Mouse (Mus musculus) frontal cortex, postnatal 10 days (tissue): ENCODE data around the gene Agpat1.
A peak's percentile ranks its signal among the peaks of the same experiment; 100 is the strongest.

Experiments
- DNase-seq, 2 experiments: peaks; one replicate each; pipeline ENCODE4 v3.0.0; 2022; ENCODE audit warnings: low spot score in 2 of 2, mixed read lengths in 1 of 2

Agpat1 gene

GRCm38 (mm10) chr17:34630761-34631301 is 26.8 kb downstream of the Agpat1 start:
- DNase-seq: peak in 1 of 2 experiments; percentile 41

DNA sequence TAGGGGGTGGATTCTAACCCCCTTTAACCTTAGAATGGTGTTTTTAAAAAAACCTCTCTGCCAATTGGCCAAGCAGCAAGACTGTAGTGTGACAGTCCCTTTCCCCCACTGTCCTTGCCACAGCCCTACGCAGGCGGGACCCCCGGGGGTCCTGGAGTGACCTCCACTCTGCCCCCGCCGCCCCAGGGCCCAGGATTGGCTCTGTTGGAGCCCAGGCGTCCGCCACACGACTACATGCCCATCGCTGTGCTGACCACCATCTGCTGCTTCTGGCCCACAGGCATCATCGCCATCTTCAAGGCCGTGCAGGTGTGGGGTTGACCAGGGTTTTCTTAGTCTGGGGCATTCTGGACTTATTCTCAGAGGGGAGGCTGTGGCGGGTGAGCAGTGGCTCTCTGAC is 27.6 kb downstream of the Agpat1 start:
- DNase-seq: peak in 1 of 2 experiments; percentile 30

DNA sequence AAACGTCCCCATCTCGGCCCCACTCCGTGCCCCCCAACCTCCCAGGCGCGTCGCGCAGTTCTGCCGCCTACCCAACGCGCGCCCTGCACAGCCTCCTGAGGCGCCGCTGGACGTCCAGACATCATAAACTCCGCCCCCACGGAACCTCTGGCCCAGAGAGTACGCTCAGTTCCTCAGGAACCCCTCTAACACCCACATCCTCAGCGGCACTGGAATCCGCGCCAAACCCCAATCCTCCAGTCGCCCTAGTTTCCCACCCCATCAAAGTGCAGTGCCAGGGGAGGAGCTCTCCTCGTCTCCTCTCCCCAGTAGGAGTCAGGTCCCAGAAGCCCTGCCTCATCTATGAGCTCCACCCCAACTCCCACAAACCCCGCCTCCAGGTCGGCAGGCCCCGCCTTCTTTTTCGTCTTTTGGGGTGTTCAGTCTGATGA is 28.2 kb downstream of the Agpat1 start:
- DNase-seq: peak; percentile 79 to 85

DNA sequence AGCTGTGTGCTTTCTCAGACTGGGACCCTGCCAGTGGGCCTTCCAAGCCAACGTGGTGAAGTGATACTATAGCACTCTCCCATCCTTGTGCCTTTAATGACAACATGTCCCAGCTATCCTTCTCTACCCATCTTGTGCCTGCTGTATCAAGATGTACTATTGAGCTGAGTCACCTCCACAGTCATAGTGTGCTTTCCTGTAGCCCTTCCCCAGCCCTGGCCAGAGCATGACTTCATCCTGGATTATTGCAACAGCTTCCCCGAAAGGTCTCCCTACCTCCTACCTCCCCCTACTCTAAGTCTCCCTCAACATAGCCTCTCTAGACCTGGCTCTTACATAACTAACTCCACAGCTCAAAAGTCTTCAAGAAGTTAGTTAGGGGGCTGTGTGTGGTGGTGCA is 31.6 kb downstream of the Agpat1 start:
- no peak for DNase-seq

- DNase-seq: no peak
Measured at GRCm38 (mm10) chr17:34637459-34637858, 33.4 kb downstream of the Agpat1 start.

GRCm38 (mm10) chr17:34639461-34640255 is 35.6 kb downstream of the Agpat1 start:
- DNase-seq: no peak

DNA sequence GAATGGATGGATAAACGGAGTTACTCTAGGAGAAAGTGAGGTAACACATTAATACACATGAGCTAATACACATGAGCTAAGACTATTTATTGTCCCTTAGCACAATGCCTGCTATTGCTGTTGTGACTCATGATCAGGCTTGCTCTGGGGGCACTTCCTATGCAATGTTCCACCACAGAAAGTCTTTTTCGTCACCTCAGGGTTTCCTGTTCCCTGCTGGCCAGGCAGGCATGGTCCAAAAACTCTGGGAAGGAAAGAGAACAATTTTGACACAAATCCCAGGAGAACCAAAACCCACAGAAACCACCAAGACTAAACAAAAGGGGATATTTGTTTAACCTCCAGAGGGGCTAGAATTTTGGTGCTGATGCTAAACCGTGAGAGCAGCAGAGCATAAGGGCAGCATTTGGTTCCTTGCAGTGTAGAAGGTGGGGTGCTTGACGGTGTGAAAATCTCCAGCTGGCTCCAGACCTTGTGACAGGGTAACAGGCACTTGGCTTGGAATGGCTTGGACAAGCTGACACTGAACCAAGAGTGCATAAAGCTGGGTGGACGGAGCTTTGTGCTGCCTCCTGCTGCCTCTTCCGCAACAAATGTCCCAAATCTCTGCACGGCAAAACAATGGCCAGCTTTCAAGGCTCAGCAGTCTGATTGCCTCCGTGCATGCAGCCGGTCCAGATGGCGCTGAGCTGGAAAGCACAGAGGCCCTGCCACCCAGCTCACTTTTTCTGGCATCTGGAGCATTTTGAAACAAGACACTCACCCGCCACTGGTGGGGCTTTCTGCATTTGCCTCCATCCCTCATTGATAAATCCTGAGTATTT is 36.9 kb downstream of the Agpat1 start:
- no peak for DNase-seq

DNA sequence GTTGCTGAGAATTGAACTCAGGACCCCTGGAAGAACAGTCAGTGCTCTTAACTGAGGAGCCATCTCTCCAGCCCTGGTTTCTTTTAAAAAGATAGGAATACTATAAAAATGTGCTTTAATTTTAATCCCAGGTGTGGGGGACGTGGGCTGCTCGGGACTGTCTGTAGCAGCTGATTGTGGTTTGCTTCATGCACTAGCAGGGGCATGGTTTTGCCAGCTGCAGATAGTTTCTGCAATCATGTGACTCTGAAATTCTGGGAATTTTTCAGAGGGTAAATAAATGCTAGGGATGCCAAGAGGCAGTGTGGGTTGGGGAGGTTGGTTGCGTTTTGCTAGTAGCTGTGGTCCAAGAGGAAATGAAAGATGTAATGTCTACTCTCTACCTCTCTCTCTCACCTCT is 37.9 kb downstream of the Agpat1 start:
- DNase-seq: no peak

- DNase-seq: no peak
Measured at GRCm38 (mm10) chr17:34643379-34643778, 39.3 kb downstream of the Agpat1 start.

DNA sequence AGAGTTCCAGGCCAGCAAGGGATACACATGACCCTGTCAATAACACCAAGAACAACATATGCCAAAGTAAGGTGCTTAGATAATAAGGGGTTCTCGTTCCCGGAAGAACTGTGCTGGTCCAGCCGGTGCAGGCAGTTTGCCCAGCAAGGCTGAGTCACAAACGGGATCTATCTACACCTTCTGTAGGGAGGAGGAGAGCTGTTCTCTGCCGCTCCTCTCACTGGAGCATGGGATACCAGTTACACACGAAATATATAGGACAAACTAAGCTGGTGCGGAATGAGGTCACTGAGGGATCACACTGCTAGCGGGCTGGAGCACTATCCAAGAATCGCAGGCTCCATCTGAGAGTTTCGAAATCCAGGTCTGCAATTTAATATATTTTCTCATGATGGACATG is 39.9 kb downstream of the Agpat1 start:
- DNase-seq: no peak

GRCm38 (mm10) chr17:34644608-34645007 is 40.5 kb downstream of the Agpat1 start, which contains the start of gene Fkbpl:
Fkbpl (plus strand) TSS chr17:34644764.
- DNase-seq: peak; percentile 94 to 95

- DNase-seq: no peak
Measured at GRCm38 (mm10) chr17:34645256-34645829, 41.3 kb downstream of the Agpat1 start.

DNA sequence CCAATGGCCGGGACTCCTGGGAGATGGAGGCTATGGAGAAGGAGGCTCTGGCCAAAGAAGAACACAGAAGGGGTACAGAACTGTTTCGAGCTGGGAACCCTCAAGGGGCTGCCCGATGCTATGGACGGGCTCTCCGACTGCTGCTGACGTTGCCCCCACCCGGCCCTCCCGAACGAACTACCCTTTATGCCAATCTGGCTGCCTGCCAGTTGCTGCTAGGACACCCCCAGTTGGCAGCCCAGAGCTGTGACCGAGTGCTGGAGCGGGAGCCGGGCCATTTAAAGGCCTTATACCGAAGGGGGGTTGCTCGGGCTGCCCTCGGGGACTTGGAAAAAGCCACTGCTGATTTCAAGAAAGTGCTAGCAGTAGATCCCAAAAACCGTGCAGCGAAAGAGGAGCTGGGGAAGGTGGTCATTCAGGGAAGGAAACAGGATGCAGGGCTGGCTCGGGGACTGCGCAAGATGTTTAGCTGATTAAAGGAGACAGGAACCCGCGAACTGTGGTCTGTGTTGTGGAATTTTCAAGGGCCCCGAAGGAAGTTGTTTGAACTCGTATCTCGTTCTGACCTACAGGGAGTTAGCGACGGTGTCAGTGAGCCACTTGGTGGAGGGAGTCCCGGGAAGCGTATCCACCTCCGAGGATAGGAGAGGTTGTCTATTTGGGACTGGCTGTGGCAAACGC is 41.9 kb downstream of the Agpat1 start:
- peak in 1 of 2 experiments; percentile 22 for DNase-seq

DNA sequence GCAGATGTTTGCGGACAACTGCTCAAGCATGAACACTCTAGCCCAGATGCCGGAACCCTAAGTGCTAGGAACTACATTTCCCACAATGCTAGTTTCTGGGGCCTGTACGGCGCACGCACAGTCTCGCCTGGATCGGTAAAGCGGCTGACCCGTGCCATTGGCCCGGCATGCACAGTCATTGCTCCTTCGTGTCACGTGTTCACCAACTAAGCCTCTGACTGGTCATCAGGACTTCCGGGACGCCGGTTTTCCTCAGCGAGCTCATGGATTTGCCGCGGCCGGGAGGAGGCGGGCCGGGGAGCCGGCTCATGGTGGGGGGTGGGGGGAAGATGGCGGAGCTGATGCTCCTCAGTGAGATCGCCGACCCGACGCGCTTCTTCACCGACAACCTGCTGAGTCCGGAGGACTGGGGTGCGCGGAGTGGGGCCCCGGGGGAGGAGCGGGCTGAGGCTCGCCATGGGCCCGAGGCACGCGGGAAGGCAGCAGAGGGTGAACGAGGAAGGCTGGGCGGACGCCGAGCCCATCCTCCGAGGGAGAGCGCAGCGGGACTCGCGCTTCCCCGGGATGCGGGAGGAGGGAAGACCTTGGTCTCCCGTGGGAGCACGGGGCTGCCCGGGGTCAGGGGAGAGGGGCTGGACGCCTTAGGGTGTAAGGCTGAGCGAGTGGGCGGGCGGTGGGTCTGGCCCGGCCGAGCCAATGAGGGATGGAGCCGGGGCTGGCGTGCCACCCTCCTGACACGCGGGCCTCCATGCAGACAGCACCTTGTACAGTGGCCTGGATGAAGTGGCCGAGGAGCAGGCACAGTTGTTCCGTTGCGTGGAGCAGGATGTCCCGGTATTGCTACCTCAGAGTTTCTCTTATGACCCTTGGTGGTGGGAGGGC is 43.1 kb downstream of the Agpat1 start, which contains the start of gene Atf6b:
Gene Atf6b (plus strand): TSS at position 241 of the 882 bp plus-strand sequence.
- peak; percentile 95 to 98 for DNase-seq

DNA sequence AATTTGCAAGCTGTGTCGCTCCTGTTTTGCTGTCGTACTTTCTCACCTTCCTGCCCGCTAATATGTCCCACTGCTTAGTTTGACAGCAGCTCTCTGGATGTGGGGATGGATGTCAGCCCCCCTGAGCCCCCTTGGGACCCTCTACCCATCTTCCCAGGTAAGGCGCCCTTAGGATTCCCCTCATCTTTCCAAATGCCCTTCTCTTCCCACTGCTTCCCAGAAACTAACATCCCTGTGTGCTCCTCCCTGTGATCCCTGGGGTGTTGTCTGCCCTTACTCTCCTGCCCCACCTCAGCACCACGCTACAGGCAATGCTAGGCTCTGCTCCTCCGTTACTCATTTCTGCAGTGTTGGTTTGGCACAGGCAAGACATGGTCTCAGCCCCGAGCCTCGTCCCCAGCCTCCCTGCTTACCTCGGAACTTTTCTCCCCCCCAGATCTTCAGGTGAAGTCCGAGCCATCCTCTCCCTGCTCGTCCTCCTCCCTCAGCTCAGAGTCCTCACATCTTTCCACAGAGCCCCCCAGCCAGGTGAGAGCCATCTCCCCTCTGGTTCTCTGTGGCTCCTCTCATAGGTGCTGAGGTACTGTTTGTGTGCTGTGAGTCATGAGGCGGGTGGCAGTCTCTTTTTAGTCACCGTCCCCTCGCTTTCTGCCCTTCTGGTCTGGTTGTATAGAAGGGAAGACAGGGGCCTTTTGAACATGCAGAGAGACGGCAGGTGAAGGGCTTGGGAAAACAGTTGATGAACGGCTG is 44.3 kb downstream of the Agpat1 start:
- DNase-seq: no peak

- DNase-seq: no peak
Measured at GRCm38 (mm10) chr17:34649106-34649864, 45.2 kb downstream of the Agpat1 start.

DNA sequence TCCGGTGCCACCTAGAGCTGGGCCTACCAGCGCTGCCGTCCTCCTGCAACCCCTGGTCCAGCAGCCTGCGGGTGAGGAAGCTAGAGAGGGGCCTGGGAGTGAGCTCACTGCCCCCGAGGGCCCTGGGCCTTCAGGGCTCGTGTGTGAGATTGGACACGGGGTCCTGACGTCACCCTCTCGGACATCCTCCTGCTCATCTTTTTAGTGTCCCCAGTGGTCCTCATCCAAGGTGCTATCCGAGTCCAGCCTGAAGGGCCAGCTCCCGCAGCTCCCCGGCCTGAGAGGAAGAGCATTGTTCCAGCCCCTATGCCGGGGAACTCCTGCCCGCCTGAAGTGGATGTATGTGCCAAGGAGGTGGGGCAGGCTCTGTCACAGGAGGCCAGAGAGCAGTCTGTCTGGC is 46.7 kb downstream of the Agpat1 start:
- DNase-seq: no peak

- peak in 1 of 2 experiments; percentile 42 for DNase-seq
Measured at GRCm38 (mm10) chr17:34651507-34652221, 47.6 kb downstream of the Agpat1 start.
